Mouse (Mus musculus): ENCODE measurements around the gene Por. TPM values are rescaled to one million over a fixed set of nuclear protein-coding genes. Genes with fewer than 3 reads are reported as not detected.

The Por gene
- total RNA-seq, 2 experiments from 2014 or later: 50.7 to 65.8 TPM

DNA sequence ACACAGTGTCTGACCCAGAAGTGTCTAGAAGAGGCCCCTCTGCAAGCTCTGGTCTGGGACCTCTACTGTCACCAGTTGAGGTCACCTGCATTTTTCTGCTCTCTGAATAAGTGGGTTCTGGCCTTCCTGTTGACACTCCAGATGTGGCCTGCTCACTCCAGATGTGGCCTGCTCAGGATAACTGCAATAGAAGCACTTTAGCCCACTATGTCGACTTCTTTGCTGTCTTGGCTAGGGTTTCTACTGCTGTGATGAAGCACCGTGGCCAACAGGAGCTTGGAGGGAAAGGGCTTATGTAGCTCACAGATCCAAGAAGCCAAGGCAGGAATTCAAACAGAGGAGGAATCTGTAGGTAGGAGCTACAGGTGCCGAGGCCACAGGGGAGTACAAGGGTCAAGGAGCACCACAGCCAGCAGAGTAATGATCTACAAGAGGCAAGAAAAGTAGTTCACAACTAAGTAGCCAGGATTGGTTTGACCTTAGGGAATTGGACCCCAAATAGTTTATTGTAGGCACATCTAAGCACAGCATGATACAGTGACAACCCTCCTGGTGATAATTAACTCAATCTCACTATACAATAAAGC, 53.4 kb downstream of the Por start:
- no peak for DNase-seq (ENCODE audit: low spot score)
- intact Hi-C loops (cut with DNase I): no loop called here

DNA sequence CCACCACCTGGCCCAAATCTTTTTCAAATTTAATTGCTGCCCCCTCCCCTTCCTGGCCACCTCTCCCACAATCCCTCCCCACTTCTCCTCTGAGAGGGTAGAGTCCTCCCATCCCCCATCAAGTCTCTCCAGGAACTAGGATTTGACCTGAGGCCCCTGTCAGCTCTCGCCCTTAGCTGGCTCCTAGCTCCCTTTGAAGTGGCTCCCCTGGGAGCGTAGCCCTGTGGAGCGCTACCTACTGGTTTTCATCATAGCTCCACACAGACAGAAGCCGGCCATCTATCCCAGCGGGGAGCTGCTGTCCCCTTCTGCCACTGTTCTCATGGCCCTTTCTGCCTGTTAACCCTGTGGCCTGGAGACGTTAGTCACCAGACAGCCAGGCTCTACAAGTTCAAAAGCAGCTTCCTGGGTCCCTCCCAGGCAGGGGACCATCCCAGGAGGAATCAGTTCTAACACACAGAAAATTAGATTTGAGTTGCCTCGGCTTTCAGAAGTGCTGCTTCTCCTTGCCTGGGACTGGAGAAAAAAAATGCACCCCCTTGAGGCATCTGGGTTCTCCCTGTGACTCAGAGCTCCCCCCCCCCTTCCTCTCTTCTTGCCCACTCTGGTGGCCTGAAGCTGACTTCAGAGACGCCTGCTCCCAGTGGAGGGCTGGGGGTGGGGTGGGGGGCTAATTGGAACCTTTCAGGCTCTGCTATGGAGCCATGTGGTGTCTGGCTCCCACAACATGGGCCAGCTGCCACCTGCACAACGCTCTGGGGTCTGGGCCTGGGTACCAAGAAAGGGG, 54.9 kb downstream of the Por start:
- no peak for DNase-seq (ENCODE audit: low spot score)
- intact Hi-C loops (cut with DNase I): no loop called here

- intact Hi-C loops (cut with DNase I): no loop called here
- peak; percentile 53 for DNase-seq (ENCODE audit: low spot score)
Measured at GRCm38 (mm10) chr5:135725391-135725841, 55.6 kb downstream of the Por start.

- DNase-seq (ENCODE audit: low spot score): no peak
- intact Hi-C loops (cut with DNase I): no loop called here
Measured at GRCm38 (mm10) chr5:135725991-135726390, 56.2 kb downstream of the Por start.

- intact Hi-C loops (cut with DNase I): no loop called here
- peak; percentile 57 for DNase-seq (ENCODE audit: low spot score)
Measured at GRCm38 (mm10) chr5:135726641-135727346, 57.0 kb downstream of the Por start.

GRCm38 (mm10) chr5:135727871-135728270, 58.0 kb downstream of the Por start:
- no peak for DNase-seq (ENCODE audit: low spot score)
- intact Hi-C loops (cut with DNase I): no loop called here

GRCm38 (mm10) chr5:135728361-135728760, 58.5 kb downstream of the Por start:
- intact Hi-C loops (cut with DNase I): no loop called here
- DNase-seq (ENCODE audit: low spot score): no peak

GRCm38 (mm10) chr5:135729351-135729750, 59.5 kb downstream of the Por start:
- no peak for DNase-seq (ENCODE audit: low spot score)
- intact Hi-C loops (cut with DNase I): no loop called here

GRCm38 (mm10) chr5:135730278-135730677, 60.4 kb downstream of the Por start:
- DNase-seq (ENCODE audit: low spot score): no peak
- intact Hi-C loops (cut with DNase I): no loop called here

DNA sequence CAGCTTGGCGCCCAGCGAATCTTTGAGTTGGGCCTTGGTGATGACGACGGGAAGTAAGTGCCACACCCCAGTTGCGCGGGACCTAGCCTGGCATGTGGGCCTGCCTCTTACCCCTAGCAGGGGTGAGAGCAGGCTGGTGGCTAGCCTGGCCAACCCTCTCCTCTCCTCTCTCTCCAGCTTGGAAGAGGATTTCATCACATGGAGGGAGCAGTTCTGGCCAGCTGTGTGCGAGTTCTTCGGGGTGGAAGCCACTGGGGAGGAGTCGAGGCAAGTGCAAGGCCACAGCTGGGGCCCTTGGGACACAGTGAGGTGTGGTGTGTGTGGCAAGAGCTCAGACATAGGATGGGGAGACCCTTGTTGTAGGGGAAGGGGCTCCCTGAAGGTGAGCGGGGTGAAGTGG, 61.1 kb downstream of the Por start:
- no peak for DNase-seq (ENCODE audit: low spot score)
- intact Hi-C loops (cut with DNase I): no loop called here

DNA sequence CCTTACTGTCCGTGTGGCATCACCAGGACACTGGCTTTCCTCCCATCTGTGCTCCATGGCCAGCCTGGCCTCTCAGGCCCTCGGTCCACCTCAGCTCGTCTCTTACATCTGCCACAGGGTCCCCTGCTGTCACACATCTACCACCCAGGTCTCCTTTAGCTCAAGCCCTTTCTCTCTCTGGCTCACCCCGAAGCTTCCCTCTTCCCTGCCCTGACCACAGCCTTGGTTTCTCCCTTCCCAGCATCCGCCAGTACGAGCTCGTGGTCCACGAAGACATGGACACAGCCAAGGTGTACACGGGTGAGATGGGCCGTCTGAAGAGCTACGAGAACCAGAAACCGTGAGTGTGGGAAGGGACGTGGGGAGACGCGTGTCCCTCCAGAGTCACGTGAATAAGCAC, 61.5 kb downstream of the Por start:
- intact Hi-C loops (cut with DNase I): no loop called here
- DNase-seq (ENCODE audit: low spot score): no peak

- intact Hi-C loops (cut with DNase I): no loop called here
- DNase-seq (ENCODE audit: low spot score): no peak
Measured at GRCm38 (mm10) chr5:135733071-135733470, 63.2 kb downstream of the Por start.

DNA sequence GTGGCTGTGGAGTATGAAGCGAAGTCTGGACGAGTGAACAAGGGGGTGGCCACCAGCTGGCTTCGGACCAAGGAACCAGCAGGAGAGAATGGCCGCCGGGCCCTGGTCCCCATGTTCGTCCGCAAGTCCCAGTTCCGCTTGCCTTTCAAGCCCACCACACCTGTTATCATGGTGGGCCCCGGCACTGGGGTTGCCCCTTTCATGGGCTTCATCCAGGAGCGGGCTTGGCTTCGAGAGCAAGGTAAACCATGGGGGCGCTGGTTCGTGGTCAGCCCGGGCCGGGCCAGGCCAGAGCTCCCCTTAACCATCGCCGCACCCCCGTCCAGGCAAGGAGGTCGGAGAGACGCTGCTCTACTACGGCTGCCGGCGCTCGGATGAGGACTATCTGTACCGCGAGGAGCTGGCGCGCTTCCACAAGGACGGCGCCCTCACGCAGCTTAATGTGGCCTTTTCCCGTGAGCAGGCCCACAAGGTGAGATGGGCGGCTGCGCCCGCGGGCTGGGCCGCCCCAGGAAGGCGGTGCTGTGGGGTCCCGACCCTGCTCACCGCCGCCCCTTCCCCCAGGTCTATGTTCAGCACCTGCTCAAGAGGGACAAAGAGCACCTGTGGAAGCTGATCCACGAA, 64.3 kb downstream of the Por start:
- DNase-seq (ENCODE audit: low spot score): no peak
- intact Hi-C loops (cut with DNase I): no loop called here

- intact Hi-C loops (cut with DNase I): no loop called here
- no peak for DNase-seq (ENCODE audit: low spot score)
Measured at GRCm38 (mm10) chr5:135735741-135736140, 65.9 kb downstream of the Por start.

DNA sequence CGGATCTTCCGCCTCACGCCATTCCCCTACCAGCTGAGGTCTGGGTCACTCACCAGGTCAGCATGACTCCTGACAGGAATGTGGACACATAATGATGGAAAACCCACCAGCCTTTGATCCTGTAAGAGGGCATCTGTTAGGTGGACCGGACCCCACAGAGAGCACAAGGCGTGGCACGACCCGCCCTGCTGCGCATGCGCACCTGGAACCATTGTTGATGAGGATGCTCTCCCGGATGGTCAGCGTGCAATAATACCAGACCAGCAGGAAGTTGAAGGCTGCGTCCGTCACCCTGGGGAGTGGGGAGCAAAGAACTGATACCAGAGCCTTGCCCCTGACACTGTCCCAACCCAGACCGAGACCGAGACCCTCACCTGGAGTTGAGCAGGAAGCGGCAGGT, 66.7 kb downstream of the Por start:
- DNase-seq (ENCODE audit: low spot score): no peak
- intact Hi-C loops (cut with DNase I): no loop called here

DNA sequence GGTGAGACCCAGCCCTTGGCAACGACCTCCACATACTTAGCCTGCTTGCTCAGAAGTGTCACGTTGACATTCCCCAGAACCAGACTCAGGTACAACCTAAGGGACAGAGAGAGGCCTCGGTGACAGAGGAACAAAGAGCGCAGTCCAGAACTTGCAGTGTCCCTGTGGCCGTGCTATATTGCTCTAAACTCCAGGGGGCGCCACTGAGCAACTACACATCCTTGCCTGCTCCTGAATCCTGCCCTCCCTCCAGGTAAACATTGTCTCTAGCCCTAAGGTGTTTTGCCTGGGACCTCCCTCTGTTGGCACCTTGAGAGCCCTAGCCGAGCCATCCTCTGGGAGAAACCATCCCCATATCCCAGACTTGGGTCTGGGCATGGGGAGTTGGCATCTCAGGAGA, 67.3 kb downstream of the Por start:
- intact Hi-C loops (cut with DNase I): no loop called here

GRCm38 (mm10) chr5:135738266-135738665, 68.4 kb downstream of the Por start:
- DNase-seq (ENCODE audit: low spot score): no peak
- intact Hi-C loops (cut with DNase I): no loop called here

More for the DNA sequence above, 67.3 kb downstream of the Por start:
- DNase-seq (ENCODE audit: low spot score): no peak

- no peak for DNase-seq (ENCODE audit: low spot score)
Measured at GRCm38 (mm10) chr5:135742156-135742555, 72.3 kb downstream of the Por start.

GRCm38 (mm10) chr5:135742941-135743740, 73.3 kb downstream of the Por start:
- no peak for DNase-seq (ENCODE audit: low spot score)
- intact Hi-C loops (cut with DNase I): no loop called here

More at GRCm38 (mm10) chr5:135742156-135742555, 72.3 kb downstream of the Por start:
- intact Hi-C loops (cut with DNase I): no loop called here

Data from heart, postnatal 25 days (tissue).